Mouse (Mus musculus): Measurements from ENCODE around the gene Nudt5. TPM values are rescaled to one million over a fixed set of nuclear protein-coding genes. Genes with fewer than 3 reads are reported as not detected.

Nudt5 gene
- polyA plus RNA-seq, 1 experiment: 23.1 TPM

DNA sequence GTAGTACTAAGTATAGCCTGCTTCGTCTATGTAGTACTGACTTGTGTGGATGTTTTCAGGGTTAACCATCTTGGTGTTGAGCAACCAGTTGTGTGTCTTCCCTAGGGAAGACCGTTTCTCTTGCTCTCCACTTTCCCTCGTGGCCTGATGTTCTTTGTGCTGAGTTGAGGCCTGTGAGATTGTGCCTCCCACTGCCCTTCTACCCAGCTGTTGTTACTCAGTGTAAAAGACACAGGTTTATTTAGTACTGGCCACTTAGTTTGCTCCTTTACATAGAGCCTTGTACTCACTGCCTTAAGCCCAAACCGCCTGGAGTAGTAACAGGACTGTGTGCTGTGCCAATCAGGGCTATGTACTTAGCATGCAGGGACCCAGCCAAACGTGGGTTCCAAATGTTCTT lies 7.0 kb downstream of the Nudt5 start:
- TF ChIP-seq POLR2A (IDR thresholded peaks at IDR 0.05; ENCODE audit: borderline replicate concordance, low read depth, low read length): no peak
- no peak for TF ChIP-seq CTCF (IDR thresholded peaks at IDR 0.05; ENCODE audit: low read depth, low read length)
- no peak overlapping the region for H3K27ac ChIP-seq (ENCODE audit: insufficient read depth, low read depth, low read length)

DNA sequence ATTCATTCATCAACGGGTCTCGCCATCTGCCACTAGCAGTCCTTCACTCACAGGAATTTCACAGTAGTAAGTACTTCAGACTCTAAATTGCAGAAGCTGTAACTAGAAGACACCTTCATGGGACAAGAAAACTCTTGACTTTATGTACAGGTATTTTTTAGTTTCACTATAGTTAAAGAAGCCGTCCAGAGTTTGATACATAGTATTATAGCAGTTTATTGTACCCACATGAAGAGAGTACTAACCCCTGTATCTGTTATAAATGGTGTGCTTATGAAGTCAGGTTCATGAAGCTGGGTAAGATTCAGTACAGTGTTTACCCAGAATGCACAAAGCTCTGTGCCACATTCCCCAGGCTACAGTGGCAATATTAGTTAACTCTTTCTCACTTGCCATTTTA lies 18.0 kb downstream of the Nudt5 start, which contains the start of gene Gm13199:
Gene Gm13199 (minus strand): TSS at position 101 of the 400 bp plus-strand sequence.
- H3K4me1 ChIP-seq (ENCODE audit: control insufficient read depth, insufficient read depth, low read length): no peaks in the 10 kb centered on the region
- no peak within 1 kb of the TSS for H3K27ac ChIP-seq (ENCODE audit: insufficient read depth, low read depth, low read length)
- H3K4me3 ChIP-seq (ENCODE audit: insufficient read depth, low read length): no peak within 1 kb of the TSS
- TF ChIP-seq POLR2A (IDR thresholded peaks at IDR 0.05; ENCODE audit: borderline replicate concordance, low read depth, low read length) (no peak), CTCF (IDR thresholded peaks at IDR 0.05; ENCODE audit: low read depth, low read length) (no peak)

More for the DNA sequence above, 7.0 kb downstream of the Nudt5 start:
- H3K4me3 ChIP-seq (ENCODE audit: insufficient read depth, low read length): no peak overlapping the region
- H3K4me1 ChIP-seq (ENCODE audit: control insufficient read depth, insufficient read depth, low read length): peaks cover under 1% of the 10 kb centered on the region; the same call in 1 of the 2 replicates

DNA sequence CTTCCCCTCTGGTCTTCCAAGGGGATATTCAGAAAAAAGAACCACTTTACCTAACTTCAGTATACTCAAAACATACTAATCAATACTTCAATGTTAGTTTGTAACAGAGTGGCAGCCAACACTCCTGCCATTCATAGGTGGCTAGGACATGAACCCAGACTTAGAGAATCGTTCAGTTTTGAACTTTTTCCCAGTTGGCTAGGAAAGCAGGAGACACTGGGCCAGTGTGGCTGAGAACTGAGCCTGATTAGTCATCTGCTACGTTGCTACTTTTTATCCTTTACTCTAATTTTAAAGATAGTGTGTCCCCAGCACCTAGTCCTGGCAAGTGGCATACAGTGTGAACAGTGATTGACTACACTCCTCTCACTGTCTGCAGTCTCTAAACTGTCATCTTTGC lies 22.9 kb downstream of the Nudt5 start:
- Histone ChIP-seq H3K4me3 (ENCODE audit: insufficient read depth, low read length) (no peak overlapping the region), H3K27ac (ENCODE audit: insufficient read depth, low read depth, low read length) (no peak overlapping the region), H3K4me1 (ENCODE audit: control insufficient read depth, insufficient read depth, low read length) (no peaks in the 10 kb centered on the region)
- TF ChIP-seq POLR2A (IDR thresholded peaks at IDR 0.05; ENCODE audit: borderline replicate concordance, low read depth, low read length) (no peak), CTCF (IDR thresholded peaks at IDR 0.05; ENCODE audit: low read depth, low read length) (no peak)

DNA sequence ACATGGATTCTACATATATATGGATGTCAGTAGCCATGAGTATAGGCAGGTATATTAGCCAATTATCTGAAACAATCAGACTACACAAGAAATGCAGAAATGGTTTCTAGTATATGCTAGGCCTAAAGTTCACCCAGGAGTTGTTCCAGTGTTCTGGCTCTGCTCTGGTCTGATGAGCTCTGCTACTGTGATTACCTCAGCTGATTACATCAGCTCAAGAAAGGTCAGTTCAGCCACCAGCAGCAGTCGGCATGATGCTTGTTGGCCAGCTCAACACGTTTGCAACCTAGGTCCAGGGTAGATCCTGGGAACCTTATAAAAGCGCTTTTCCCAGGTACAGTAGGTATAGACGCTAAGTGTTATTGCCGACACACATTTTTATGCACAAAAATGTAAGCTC lies 24.9 kb downstream of the Nudt5 start:
- Histone ChIP-seq H3K4me1 (ENCODE audit: control insufficient read depth, insufficient read depth, low read length) (no peaks in the 10 kb centered on the region), H3K27ac (ENCODE audit: insufficient read depth, low read depth, low read length) (no peak overlapping the region), H3K4me3 (ENCODE audit: insufficient read depth, low read length) (no peak overlapping the region)
- TF ChIP-seq CTCF (IDR thresholded peaks at IDR 0.05; ENCODE audit: low read depth, low read length) (no peak), POLR2A (IDR thresholded peaks at IDR 0.05; ENCODE audit: borderline replicate concordance, low read depth, low read length) (no peak)

DNA sequence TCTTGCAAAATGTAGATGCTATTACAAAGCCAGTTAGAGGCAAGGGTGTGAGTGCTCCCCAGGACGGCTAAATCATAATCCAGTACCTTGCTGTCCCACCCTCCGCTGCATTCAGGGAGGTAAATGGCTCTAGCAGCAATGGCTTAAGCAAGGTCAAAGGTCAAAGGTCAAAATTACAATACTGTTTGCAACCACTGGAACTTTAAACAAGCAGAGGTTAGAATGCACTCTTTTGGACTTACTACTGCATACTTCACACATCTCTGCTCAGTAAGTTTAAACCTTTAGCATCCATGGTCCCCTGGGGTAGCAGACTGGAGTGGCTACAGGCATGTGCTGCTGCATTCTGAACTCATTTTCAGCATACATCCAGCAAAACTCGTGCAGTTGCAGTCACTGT lies 32.6 kb downstream of the Nudt5 start:
- no peak overlapping the region for H3K27ac ChIP-seq (ENCODE audit: insufficient read depth, low read depth, low read length)

DNA sequence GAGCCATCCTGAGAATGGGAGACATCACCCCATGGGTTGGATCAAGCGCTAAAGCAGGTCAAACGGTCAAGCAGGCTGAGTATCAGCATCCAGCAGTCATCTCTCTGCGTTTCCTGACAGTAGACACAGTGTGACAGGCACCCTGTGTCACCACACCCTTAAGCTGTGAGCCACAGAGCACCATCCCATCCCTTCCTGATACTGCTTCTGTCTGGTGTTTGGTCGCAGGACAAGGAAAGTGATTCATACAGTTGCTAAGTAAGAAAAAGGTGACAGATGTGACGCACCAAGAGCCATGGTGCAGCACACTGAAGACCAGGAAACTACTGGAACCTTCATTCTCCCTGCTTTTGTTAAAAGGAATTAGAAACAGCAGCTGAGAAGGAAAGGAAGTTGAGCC lies 44.0 kb downstream of the Nudt5 start:
- TF ChIP-seq POLR2A (IDR thresholded peaks at IDR 0.05; ENCODE audit: borderline replicate concordance, low read depth, low read length): no peak
- H3K27ac ChIP-seq (ENCODE audit: insufficient read depth, low read depth, low read length): no peak overlapping the region
- H3K4me3 ChIP-seq (ENCODE audit: insufficient read depth, low read length): no peak overlapping the region
- no peaks in the 10 kb centered on the region for H3K4me1 ChIP-seq (ENCODE audit: control insufficient read depth, insufficient read depth, low read length)

More for the DNA sequence above, 32.6 kb downstream of the Nudt5 start:
- Histone ChIP-seq H3K4me3 (ENCODE audit: insufficient read depth, low read length) (no peak overlapping the region), H3K4me1 (ENCODE audit: control insufficient read depth, insufficient read depth, low read length) (no peaks in the 10 kb centered on the region)
- TF ChIP-seq POLR2A (IDR thresholded peaks at IDR 0.05; ENCODE audit: borderline replicate concordance, low read depth, low read length) (no peak), CTCF (IDR thresholded peaks at IDR 0.05; ENCODE audit: low read depth, low read length) (no peak)

DNA sequence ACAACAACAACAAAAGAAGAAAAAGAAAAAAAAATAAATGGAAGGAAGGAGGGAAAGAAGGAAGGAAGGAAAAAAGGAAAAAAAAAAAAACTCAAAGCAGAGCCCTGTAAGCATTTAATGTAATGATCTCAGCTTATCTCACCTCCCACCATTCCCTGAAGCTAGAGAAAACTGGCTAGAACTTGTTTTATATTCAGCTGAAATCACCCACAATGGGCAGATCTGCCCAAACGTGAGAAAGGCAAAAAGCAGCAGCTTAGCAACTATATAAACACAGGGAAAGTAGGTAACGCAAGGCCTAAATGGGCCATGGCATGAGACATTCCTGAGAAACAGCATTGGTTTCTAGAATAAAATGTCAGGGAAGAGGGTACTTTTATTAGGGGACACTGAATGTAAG lies 44.6 kb downstream of the Nudt5 start:
- no peak for TF ChIP-seq CTCF (IDR thresholded peaks at IDR 0.05; ENCODE audit: low read depth, low read length)
- no peak for TF ChIP-seq POLR2A (IDR thresholded peaks at IDR 0.05; ENCODE audit: borderline replicate concordance, low read depth, low read length)
- no peak overlapping the region for H3K4me3 ChIP-seq (ENCODE audit: insufficient read depth, low read length)
- no peak overlapping the region for H3K27ac ChIP-seq (ENCODE audit: insufficient read depth, low read depth, low read length)
- H3K4me1 ChIP-seq (ENCODE audit: control insufficient read depth, insufficient read depth, low read length): peaks cover 3% of the 10 kb centered on the region; the same call in 1 of the 2 replicates

DNA sequence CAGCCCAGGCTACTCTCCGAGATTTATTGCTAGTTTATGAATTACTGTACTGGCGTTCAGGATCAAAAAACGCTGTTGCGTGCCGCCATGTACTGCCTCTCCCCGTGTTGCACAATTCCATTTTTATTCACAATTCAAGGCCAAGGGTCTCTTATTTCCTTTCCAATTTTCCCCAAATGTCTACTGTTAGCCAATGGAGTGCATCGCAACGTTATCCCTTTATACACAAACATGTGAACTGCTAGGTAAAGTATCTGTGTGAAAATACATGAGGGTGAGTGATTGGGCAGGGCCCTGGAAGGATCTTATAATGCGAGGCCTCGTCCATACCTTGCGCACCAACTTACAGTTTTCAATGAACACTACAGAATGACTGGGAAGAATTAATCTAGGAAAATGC lies 49.5 kb downstream of the Nudt5 start:
- peaks cover 4% of the 10 kb centered on the region; the same call in 1 of the 2 replicates for H3K4me1 ChIP-seq (ENCODE audit: control insufficient read depth, insufficient read depth, low read length)
- H3K27ac ChIP-seq (ENCODE audit: insufficient read depth, low read depth, low read length): no peak overlapping the region
- H3K4me3 ChIP-seq (ENCODE audit: insufficient read depth, low read length): peak overlapping the region; percentile 82
- TF ChIP-seq POLR2A (IDR thresholded peaks at IDR 0.05; ENCODE audit: borderline replicate concordance, low read depth, low read length): no peak
- TF ChIP-seq CTCF (IDR thresholded peaks at IDR 0.05; ENCODE audit: low read depth, low read length): no peak

DNA sequence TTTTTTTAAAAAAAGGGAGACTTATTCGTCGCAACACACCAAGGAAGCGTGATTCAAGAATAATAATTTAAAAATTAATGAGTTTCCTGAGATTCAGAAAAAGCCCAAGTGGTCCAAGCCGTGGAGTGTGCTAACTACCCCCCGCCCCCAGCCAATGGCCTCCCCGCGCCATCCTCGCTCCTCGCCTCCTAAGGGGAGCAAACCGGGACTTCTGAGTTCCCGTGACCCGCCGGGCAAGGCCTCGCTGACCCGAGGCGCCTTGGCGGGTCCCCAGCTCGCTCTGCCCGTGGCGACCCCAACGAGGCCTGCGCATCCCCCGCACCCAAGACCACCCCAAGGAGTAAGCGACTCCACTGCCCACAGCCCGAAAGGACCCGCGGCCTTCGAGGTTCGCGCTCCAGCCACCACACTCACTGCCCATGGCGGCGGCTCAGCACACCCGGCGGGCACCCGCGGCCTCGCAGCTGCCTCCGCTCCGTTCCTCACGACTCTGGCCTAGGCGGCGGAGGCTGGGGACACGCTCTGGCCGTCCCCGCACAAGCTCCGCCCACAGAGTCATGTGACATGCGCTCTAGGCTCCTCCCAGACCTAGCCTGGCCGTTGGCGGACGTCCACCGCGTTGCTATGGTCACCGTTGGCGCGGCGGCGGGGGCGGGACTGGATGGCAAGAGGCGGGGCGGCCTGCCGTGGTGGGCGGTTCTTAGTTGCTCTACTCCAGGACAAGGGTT lies 50.2 kb downstream of the Nudt5 start, which contains the start of gene Sec61a2:
Gene Sec61a2 (minus strand): TSS at position 590 of the 728 bp plus-strand sequence.
- H3K4me1 ChIP-seq (ENCODE audit: control insufficient read depth, insufficient read depth, low read length): peaks cover 4% of the 10 kb centered on the region; the same call in 1 of the 2 replicates
- H3K27ac ChIP-seq (ENCODE audit: insufficient read depth, low read depth, low read length): peak within 1 kb of the TSS; percentile 48
- TF ChIP-seq POLR2A (IDR thresholded peaks at IDR 0.05; ENCODE audit: borderline replicate concordance, low read depth, low read length) (peak; percentile 14; the same call in 1 of the 2 replicates), CTCF (IDR thresholded peaks at IDR 0.05; ENCODE audit: low read depth, low read length) (no peak)
- H3K4me3 ChIP-seq (ENCODE audit: insufficient read depth, low read length): peak within 1 kb of the TSS; percentile 82

DNA sequence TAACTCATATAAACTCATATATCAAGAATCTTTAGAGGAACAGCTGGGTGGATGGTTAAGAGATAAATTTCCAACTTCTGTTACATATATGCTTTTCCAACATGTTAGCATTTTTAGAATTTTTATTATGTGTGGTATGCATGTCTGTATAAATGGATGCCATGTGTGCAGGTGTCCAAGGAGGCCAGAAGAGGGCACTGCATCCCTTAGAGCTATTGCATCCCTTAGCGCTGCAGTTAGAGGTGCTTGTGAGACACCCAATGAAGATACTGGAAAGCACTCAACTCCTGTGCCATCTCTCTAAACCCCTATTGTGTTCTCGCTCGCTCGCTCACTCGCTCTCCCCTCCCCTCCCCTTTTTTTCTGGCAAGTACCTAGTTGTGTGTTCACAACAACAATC lies 55.3 kb downstream of the Nudt5 start:
- Histone ChIP-seq H3K4me3 (ENCODE audit: insufficient read depth, low read length) (no peak overlapping the region), H3K4me1 (ENCODE audit: control insufficient read depth, insufficient read depth, low read length) (no peaks in the 10 kb centered on the region), H3K27ac (ENCODE audit: insufficient read depth, low read depth, low read length) (no peak overlapping the region)
- peak; percentile 15; the same call in 1 of the 2 replicates for TF ChIP-seq CTCF (IDR thresholded peaks at IDR 0.05; ENCODE audit: low read depth, low read length)
- no peak for TF ChIP-seq POLR2A (IDR thresholded peaks at IDR 0.05; ENCODE audit: borderline replicate concordance, low read depth, low read length)
